Mouse (Mus musculus): Measurements from ENCODE around the gene Homez. TPM values are rescaled to one million over a fixed set of nuclear protein-coding genes. Genes with fewer than 3 reads are reported as not detected.
A peak's percentile ranks its signal among the peaks of the same experiment; 100 is the strongest.

Gene Homez
- total RNA-seq (2021), result 10 to 100 TPM in 1 of 2 experiments, 1 to 10 TPM in 1; 8.7 to 11.2 TPM

DNA sequence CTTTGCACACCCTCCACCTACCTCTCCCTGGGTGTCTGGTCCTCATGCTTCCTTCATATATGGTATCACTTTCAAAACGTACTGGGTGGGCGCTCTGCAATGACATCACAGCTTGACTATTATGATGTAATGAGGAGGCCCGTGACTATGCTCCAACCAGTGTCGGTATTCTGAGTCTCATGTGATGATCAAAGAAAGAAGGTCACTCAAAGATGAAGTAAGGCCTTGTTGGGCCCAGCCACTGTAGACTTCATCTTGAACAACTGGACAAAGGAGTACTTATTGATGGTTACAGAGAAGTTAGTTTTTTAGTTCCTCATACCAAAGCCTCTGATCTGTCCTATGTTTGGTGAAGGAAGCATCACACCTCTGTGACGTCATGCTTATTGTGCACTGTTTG is at the start of gene Homez:
Homez (minus strand) TSS at position 101 of the 400 bp plus-strand sequence.
- DNase-seq, result no peak

GRCm38 (mm10) chr14:54920076-54920685 is 49.4 kb upstream of the Homez start:
- no peak for DNase-seq
- intact Hi-C loops (cut with DNase I), result no loop called here

More for the DNA sequence above, at the start of gene Homez:
- intact Hi-C loops (cut with DNase I), result no loop called here

DNA sequence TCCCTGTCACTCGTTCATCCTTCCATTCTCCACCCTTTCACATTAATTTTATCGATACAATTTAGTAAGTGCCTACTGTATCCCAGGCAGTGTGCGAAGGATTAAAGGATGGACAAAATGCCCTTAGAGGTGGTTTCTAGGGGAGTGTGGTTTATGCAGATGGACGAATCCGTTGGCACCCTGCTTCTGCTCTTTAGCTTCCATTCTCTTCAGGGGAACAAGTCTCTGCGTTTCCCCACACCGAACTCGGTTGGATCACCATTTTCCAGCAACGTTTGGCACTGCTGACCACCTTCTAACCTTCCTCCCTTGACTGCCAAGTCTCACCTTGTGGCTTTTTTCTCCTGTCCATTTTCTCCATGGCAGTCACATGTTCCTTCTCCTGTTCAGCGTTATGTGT is 42.6 kb upstream of the Homez start:
- intact Hi-C loops (cut with DNase I), result no loop called here
- peak in 1 of 2 experiments; percentile 13 for DNase-seq

GRCm38 (mm10) chr14:54912886-54913285 is 42.1 kb upstream of the Homez start, which contains the start of gene Slc22a17:
Slc22a17 (minus strand) TSS chr14:54913132.
- intact Hi-C loops (cut with DNase I), result no loop called here
- peak; percentile 71 to 77 for DNase-seq

DNA sequence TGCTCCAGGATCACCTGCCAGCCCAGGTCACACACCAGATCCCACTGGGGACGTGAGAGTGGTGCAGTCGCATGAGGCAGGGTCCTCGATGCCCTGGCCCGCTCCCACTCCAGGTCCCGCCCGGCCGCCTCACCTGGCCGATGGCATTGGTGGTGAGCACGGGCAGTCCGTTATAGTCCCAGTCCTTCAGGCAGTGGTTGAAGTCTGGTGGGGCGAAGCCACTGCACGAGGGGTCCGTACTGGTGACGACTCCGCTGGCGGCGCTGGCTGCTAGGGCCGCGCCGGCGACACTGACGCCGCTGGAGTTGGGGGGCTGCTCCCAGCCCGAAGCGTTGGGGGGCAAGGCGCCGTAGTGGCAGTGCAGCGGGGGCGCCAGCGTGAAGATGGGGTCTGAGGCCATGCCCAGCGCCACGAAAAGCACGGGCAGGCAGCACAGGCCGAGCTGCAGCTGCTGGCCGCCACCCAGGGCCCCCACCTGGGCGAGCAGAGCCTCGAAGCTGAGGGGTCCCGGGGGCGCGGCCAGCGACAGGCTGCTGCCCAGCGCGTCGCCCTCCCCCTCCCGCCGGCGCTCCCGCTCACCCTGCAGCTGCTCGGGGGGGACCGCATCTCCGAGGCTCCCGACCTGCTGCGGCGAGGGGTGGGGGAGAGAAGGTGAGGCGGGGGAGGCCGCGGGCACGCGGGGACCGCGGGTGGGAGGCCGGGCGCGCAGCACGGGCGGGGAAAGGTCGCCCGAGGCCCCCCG is 41.5 kb upstream of the Homez start:
- DNase-seq, result peak in 1 of 2 experiments; percentile 16
- intact Hi-C loops (cut with DNase I), result no loop called here

GRCm38 (mm10) chr14:54908682-54909081 is 37.9 kb upstream of the Homez start:
- intact Hi-C loops (cut with DNase I), result no loop called here
- DNase-seq, result no peak

- no peak for DNase-seq
- intact Hi-C loops (cut with DNase I), result no loop called here
Measured at GRCm38 (mm10) chr14:54903641-54904040, 32.9 kb upstream of the Homez start.

GRCm38 (mm10) chr14:54900383-54900782 is 29.6 kb upstream of the Homez start:
- intact Hi-C loops (cut with DNase I), result loop anchor here (1.0 to 2.0 kb wide), 3 partner anchors 24 to 114 kb away; partner anchors contain the start of gene Ngdn
- peak; percentile 81 to 85 for DNase-seq

DNA sequence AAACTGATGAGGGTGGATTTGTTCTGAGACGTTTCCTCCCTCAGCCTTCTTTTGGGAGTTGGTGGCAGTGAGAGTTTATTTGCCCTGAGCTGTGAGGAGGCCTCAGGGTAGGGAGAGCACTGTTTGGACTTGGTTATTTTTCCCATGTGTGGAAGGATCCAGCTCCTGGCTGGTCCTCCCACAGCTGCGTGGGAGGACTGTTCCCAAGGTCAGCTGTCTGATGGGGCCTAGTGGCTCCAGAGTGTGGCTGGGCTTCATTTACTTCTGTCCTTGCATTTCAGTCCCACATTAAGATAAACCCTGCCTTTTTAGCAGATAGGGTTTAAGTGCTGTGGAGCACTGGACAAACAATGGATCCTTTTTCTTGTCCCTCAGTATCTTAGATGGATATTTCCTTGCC is 26.7 kb upstream of the Homez start:
- intact Hi-C loops (cut with DNase I), result loop anchor here (5.0 kb wide), 1 partner anchor 200 kb away; no protein-coding TSS in a partner anchor
- no peak for DNase-seq

GRCm38 (mm10) chr14:54894296-54895151 is 23.8 kb upstream of the Homez start:
- DNase-seq, result peak; percentile 74 to 78
- intact Hi-C loops (cut with DNase I), result loop anchor here (5.0 kb wide), 1 partner anchor 203 kb away; no protein-coding TSS in a partner anchor

GRCm38 (mm10) chr14:54893651-54894181 is 23.0 kb upstream of the Homez start:
- intact Hi-C loops (cut with DNase I), result no loop called here
- DNase-seq, result peak; percentile 99

GRCm38 (mm10) chr14:54892200-54892599 is 21.4 kb upstream of the Homez start, which contains the start of gene Pabpn1:
Pabpn1 (plus strand) TSS chr14:54892500.
- no peak for DNase-seq
- intact Hi-C loops (cut with DNase I), result no loop called here

DNA sequence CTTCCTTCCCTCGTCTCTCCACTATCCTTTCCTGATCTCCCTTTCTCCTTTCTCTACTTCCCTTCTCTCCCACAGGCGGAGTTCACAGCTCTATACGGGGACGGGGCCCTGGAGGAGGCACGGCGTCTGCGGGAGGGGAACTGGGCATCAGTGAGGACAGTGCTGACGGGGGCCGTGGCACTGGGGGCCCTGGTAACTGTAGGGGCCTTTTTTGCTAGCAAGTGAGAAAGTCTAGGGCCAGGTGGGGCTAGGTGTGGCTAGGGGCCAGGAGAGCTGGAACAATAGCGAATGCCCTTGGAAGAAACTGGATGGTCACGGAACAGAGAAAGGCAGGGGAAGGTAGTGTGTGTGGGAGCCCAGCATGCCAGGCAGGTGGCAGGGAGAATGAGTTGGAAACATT is 14.5 kb upstream of the Homez start:
- intact Hi-C loops (cut with DNase I), result no loop called here
- no peak for DNase-seq

DNA sequence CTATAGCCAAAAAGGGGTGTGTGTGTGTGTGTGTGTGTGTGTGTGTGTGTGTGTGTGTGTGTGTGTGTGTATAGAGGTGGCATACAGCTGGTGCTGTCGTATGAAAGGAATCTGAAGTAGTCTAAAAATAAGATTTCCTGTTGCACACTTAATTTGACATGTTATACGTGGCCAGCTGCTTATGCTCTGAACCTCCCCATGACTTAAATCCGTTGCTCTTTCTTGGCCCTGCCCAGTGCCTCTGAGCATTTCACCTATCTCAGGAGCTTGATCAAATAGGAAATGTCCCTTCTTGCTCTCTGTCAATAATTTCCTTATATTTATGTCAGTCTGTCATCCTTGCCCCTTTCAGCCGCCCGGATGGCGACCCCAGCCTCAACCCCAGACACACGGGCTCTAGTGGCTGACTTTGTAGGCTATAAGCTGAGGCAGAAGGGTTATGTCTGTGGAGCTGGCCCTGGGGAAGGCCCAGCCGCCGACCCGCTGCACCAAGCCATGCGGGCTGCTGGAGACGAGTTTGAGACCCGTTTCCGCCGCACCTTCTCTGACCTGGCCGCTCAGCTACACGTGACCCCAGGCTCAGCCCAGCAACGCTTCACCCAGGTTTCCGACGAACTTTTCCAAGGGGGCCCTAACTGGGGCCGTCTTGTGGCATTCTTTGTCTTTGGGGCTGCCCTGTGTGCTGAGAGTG is 13.4 kb upstream of the Homez start:
- no peak for DNase-seq
- intact Hi-C loops (cut with DNase I), result no loop called here

DNA sequence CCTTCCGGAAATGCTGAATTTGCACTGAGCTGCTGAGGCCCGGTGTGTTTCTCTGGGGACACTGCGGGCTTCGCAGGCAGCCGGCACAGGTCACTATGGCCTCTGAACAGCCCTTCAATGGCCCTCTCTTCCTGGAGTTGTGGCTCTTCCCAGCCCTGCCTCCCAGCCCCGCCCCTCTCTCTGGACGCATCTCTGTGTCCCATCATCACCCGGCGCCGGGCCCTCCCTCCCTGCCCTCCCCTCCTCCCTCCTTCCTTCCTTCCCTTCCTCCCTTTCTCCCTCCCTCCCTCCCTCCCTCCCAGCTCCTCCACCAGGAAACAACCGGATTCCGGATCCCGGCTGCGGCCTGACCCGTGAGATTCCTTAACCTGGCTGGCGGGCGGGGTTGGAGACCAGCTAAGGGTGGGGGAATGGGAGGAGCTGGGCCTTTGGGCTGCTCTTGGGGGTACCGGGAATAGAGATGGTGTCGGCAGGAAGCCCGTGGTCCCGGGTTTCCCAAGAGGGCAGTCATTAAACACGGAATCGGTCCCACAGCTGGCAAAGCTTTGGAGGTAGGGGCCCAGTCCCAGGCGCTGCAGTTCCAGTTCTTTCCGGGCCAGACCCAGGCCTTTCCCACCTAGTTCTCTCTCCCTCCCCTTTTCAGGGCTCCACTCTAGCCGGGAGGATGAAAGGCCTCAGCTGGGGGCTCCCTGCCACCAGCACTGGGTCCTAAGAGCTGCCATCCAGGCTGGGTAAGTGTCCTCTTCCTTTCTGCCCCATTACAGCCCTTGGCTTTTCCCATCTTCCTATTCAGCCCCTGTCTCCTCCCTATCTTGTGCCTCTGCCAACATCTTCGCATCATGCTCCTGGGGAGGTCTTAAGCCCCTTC is 12.6 kb upstream of the Homez start, which contains the start of the genes Bcl2l2 and Gm20521:
Bcl2l2 (plus strand) TSS at position 224 of the 868 bp plus-strand sequence.
Gm20521 (plus strand) TSS at position 288 of the 868 bp plus-strand sequence.
- peak; percentile 88 to 89 for DNase-seq
- intact Hi-C loops (cut with DNase I), result no loop called here

- DNase-seq, result peak; percentile 72 to 74
- intact Hi-C loops (cut with DNase I), result no loop called here
Measured at GRCm38 (mm10) chr14:54877048-54877715, 6.4 kb upstream of the Homez start, which contains the start of gene Ppp1r3e. Ppp1r3e (minus strand) TSS chr14:54877550.

- intact Hi-C loops (cut with DNase I), result no loop called here
- peak; percentile 89 to 91 for DNase-seq
Measured at GRCm38 (mm10) chr14:54876539-54877047, 5.8 kb upstream of the Homez start.

All from heart, postnatal 10 days (tissue).